Mouse (Mus musculus) stomach, postnatal 0 days (tissue): ENCODE data around the gene Eif3k.

ENCODE experiments used
- CTCF ChIP-seq: IDR thresholded peaks from 2 replicates; pipeline ENCODE4 v1.5.1; 2016; ENCODE audit warnings: antibody characterized with exemption, low read depth, mild to moderate bottlenecking, moderate library complexity
- EP300 ChIP-seq: optimal IDR thresholded peaks from 2 replicates; pipeline ENCODE3; 2016; ENCODE audit warnings: antibody characterized with exemption

DNA sequence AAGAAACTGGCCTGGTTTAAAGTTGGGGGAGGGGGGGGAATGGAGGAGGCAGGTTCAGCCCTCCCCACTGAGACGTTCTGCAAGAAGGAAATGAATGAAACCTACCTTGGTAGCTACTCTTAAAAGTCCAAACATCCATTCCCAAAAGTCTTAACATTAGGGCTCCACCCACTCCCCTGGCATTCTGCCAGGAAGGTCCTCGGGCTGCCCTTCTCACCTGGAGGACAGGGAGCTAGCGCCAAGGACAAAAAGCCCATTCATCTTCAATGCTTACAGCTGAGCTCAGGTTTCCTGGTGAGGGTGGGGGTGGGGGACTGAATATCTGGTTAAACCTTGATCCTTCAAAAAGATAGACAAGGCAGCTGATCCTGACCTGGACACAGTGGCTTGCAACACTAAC, 52.3 kb downstream of the Eif3k start:
- TF ChIP-seq EP300 (no peak), CTCF (no peak)
